Mouse (Mus musculus): Measurements from ENCODE around the gene Babam2. TPM values are rescaled to one million over a fixed set of nuclear protein-coding genes. Genes with fewer than 3 reads are reported as not detected.

Babam2 gene
- polyA plus RNA-seq, 1 experiment, result 77.2 TPM

DNA sequence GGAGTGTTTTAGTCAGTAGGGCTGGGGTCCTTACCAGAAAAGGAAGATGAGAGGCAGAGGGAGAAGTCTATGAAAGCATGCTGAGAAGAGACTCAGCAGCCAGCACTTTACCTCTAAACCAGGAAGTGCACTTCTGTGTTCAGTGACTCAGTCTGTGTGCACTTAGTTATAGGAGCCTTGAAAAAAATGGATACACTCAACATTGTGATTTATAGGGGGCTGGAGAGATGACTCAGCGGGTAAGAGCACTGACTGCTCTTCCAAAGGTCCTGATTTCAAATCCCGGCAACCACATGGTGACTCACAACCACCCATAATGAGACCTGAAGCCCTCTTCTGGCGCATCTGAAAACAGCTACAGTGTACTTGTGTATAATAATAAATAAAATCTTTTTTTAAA is 238.5 kb downstream of the Babam2 start:
- H3K79me2 ChIP-seq (ENCODE audit: control insufficient read depth, insufficient read depth), result no peaks in the 10 kb centered on the region
- TF ChIP-seq MAX (IDR thresholded peaks at IDR 0.05; ENCODE audit: low read depth), result no peak
- H3K36me3 ChIP-seq (ENCODE audit: control insufficient read depth, insufficient read depth), result no peaks in the 10 kb centered on the region
- H3ac ChIP-seq (ENCODE audit: control insufficient read depth, insufficient read length), result no peak overlapping the region
- no peak overlapping the region for H3K4me3 ChIP-seq
- peak overlapping the region; percentile 42 for H3K4me2 ChIP-seq (ENCODE audit: low read depth)
- no peaks in the 10 kb centered on the region for H3K27me3 ChIP-seq (ENCODE audit: control insufficient read depth, insufficient read depth, insufficient read length)

GRCm38 (mm10) chr5:31936523-31936922 is 239.0 kb downstream of the Babam2 start:
- H3K4me3 ChIP-seq, result no peak overlapping the region
- H3ac ChIP-seq (ENCODE audit: control insufficient read depth, insufficient read length), result no peak overlapping the region
- H3K27me3 ChIP-seq (ENCODE audit: control insufficient read depth, insufficient read depth, insufficient read length), result no peaks in the 10 kb centered on the region
- no peaks in the 10 kb centered on the region for H3K79me2 ChIP-seq (ENCODE audit: control insufficient read depth, insufficient read depth)
- no peak for TF ChIP-seq MYOD1 (IDR thresholded peaks at IDR 0.05; ENCODE audit: control insufficient read depth in 1 of 3, insufficient read length in 2 of 3, low read depth in 2 of 3)
- TF ChIP-seq MAX (IDR thresholded peaks at IDR 0.05; ENCODE audit: low read depth), result no peak
- no peak for TF ChIP-seq USF1 (IDR thresholded peaks at IDR 0.05; ENCODE audit: low read depth)
- TF ChIP-seq REST (IDR thresholded peaks at IDR 0.05; ENCODE audit: insufficient read depth, insufficient read length), result no peak
- TF ChIP-seq POLR2A (IDR thresholded peaks at IDR 0.05; ENCODE audit: insufficient read length, low read depth), result no peak
- no peak for TF ChIP-seq CEBPB (IDR thresholded peaks at IDR 0.05; ENCODE audit: insufficient read depth, poor library complexity, severe bottlenecking)
- H3K36me3 ChIP-seq (ENCODE audit: control insufficient read depth, insufficient read depth), result no peaks in the 10 kb centered on the region
- no peak overlapping the region for H3K4me2 ChIP-seq (ENCODE audit: low read depth)

DNA sequence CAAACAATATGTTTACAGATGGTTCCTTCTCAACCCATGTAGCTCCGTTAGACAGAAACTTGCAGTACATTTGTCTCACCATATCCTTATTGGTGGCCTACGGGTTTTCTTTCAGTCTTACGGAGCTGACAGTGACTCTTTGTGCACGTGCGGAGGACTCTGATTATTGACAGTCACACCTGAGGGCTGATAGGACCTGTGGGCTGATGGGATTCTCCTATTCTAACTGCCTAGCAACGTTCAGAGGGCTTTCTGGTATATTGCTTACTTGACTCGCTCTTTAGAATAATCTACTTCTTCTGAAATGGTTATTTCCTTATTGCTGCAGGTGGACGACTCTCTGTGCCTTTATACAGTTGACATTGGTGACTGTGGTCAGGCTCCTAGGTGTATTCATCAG is 243.4 kb downstream of the Babam2 start:
- H3K27me3 ChIP-seq (ENCODE audit: control insufficient read depth, insufficient read depth, insufficient read length), result no peaks in the 10 kb centered on the region
- no peak overlapping the region for H3K4me3 ChIP-seq
- no peaks in the 10 kb centered on the region for H3K36me3 ChIP-seq (ENCODE audit: control insufficient read depth, insufficient read depth)
- H3K79me2 ChIP-seq (ENCODE audit: control insufficient read depth, insufficient read depth), result no peaks in the 10 kb centered on the region
- no peak for TF ChIP-seq MYOD1 (IDR thresholded peaks at IDR 0.05; ENCODE audit: control insufficient read depth in 1 of 3, insufficient read length in 2 of 3, low read depth in 2 of 3)
- TF ChIP-seq REST (IDR thresholded peaks at IDR 0.05; ENCODE audit: insufficient read depth, insufficient read length), result no peak
- no peak for TF ChIP-seq POLR2AphosphoS2 (IDR thresholded peaks at IDR 0.05; ENCODE audit: insufficient read length, low read depth)
- no peak for TF ChIP-seq TCF12 (IDR thresholded peaks at IDR 0.05; ENCODE audit: insufficient read depth, poor library complexity, severe bottlenecking)
- no peak for TF ChIP-seq SRF (IDR thresholded peaks at IDR 0.05; ENCODE audit: control insufficient read depth, insufficient read length, low read depth)
- TF ChIP-seq MYOG (IDR thresholded peaks at IDR 0.05; ENCODE audit: control insufficient read depth in 1 of 3, insufficient read depth in 1 of 3, insufficient read length in 2 of 3, low read depth in 2 of 3), result no peak
- TF ChIP-seq E2F4 (IDR thresholded peaks at IDR 0.05; ENCODE audit: insufficient read depth), result no peak
- no peak for TF ChIP-seq CEBPB (IDR thresholded peaks at IDR 0.05; ENCODE audit: insufficient read depth, poor library complexity, severe bottlenecking)
- TF ChIP-seq MAX (IDR thresholded peaks at IDR 0.05; ENCODE audit: low read depth), result no peak
- no peak overlapping the region for H3K4me2 ChIP-seq (ENCODE audit: low read depth)
- H3ac ChIP-seq (ENCODE audit: control insufficient read depth, insufficient read length), result no peak overlapping the region

- H3K4me3 ChIP-seq, result no peak overlapping the region
- H3ac ChIP-seq (ENCODE audit: control insufficient read depth, insufficient read length), result no peak overlapping the region
- H3K4me2 ChIP-seq (ENCODE audit: low read depth), result no peak overlapping the region
- no peaks in the 10 kb centered on the region for H3K36me3 ChIP-seq (ENCODE audit: control insufficient read depth, insufficient read depth)
- H3K79me2 ChIP-seq (ENCODE audit: control insufficient read depth, insufficient read depth), result no peaks in the 10 kb centered on the region
- no peak for TF ChIP-seq CEBPB (IDR thresholded peaks at IDR 0.05; ENCODE audit: insufficient read depth, poor library complexity, severe bottlenecking)
- TF ChIP-seq POLR2A (IDR thresholded peaks at IDR 0.05; ENCODE audit: insufficient read length, low read depth), result no peak
- TF ChIP-seq TCF3 (IDR thresholded peaks at IDR 0.05; ENCODE audit: insufficient read length, low read depth), result no peak
- no peak for TF ChIP-seq USF1 (IDR thresholded peaks at IDR 0.05; ENCODE audit: low read depth)
- peak in 2 of 3 experiments; percentile 51 to 67 for TF ChIP-seq MYOD1 (IDR thresholded peaks at IDR 0.05; ENCODE audit: control insufficient read depth in 1 of 3, insufficient read length in 2 of 3, low read depth in 2 of 3)
- no peak for TF ChIP-seq POLR2AphosphoS2 (IDR thresholded peaks at IDR 0.05; ENCODE audit: insufficient read length, low read depth)
- no peak for TF ChIP-seq E2F4 (IDR thresholded peaks at IDR 0.05; ENCODE audit: insufficient read depth)
- TF ChIP-seq REST (IDR thresholded peaks at IDR 0.05; ENCODE audit: insufficient read depth, insufficient read length), result no peak
- TF ChIP-seq MAX (IDR thresholded peaks at IDR 0.05; ENCODE audit: low read depth), result no peak
- no peak for TF ChIP-seq TCF12 (IDR thresholded peaks at IDR 0.05; ENCODE audit: insufficient read depth, poor library complexity, severe bottlenecking)
- no peak for TF ChIP-seq SRF (IDR thresholded peaks at IDR 0.05; ENCODE audit: control insufficient read depth, insufficient read length, low read depth)
- TF ChIP-seq MYOG (IDR thresholded peaks at IDR 0.05; ENCODE audit: control insufficient read depth in 1 of 3, insufficient read depth in 1 of 3, insufficient read length in 2 of 3, low read depth in 2 of 3), result peak in 1 of 3 experiments; percentile 28
- H3K27me3 ChIP-seq (ENCODE audit: control insufficient read depth, insufficient read depth, insufficient read length), result no peaks in the 10 kb centered on the region
These were observed 249.7 kb downstream of the Babam2 start for GRCm38 (mm10) chr5:31947185-31947584.

GRCm38 (mm10) chr5:31949389-31949788 is 251.9 kb downstream of the Babam2 start:
- Histone ChIP-seq H3K4me2 (ENCODE audit: low read depth) (no peak overlapping the region), H3K27me3 (ENCODE audit: control insufficient read depth, insufficient read depth, insufficient read length) (no peaks in the 10 kb centered on the region), H3K36me3 (ENCODE audit: control insufficient read depth, insufficient read depth) (no peaks in the 10 kb centered on the region), H3K4me3 (no peak overlapping the region), H3ac (ENCODE audit: control insufficient read depth, insufficient read length) (no peak overlapping the region), H3K79me2 (ENCODE audit: control insufficient read depth, insufficient read depth) (no peaks in the 10 kb centered on the region)
- no peak for TF ChIP-seq E2F4 (IDR thresholded peaks at IDR 0.05; ENCODE audit: insufficient read depth)
- peak; percentile 84; the same call in 1 of the 2 replicates for TF ChIP-seq CEBPB (IDR thresholded peaks at IDR 0.05; ENCODE audit: insufficient read depth, poor library complexity, severe bottlenecking)
- TF ChIP-seq POLR2A (IDR thresholded peaks at IDR 0.05; ENCODE audit: insufficient read length, low read depth), result no peak
- no peak for TF ChIP-seq TCF12 (IDR thresholded peaks at IDR 0.05; ENCODE audit: insufficient read depth, poor library complexity, severe bottlenecking)
- no peak for TF ChIP-seq MAX (IDR thresholded peaks at IDR 0.05; ENCODE audit: low read depth)
- TF ChIP-seq USF1 (IDR thresholded peaks at IDR 0.05; ENCODE audit: low read depth), result no peak
- TF ChIP-seq REST (IDR thresholded peaks at IDR 0.05; ENCODE audit: insufficient read depth, insufficient read length), result no peak
- peak in 1 of 3 experiments; percentile 24 for TF ChIP-seq MYOD1 (IDR thresholded peaks at IDR 0.05; ENCODE audit: control insufficient read depth in 1 of 3, insufficient read length in 2 of 3, low read depth in 2 of 3)
- no peak for TF ChIP-seq SRF (IDR thresholded peaks at IDR 0.05; ENCODE audit: control insufficient read depth, insufficient read length, low read depth)
- TF ChIP-seq POLR2AphosphoS2 (IDR thresholded peaks at IDR 0.05; ENCODE audit: insufficient read length, low read depth), result no peak
- no peak for TF ChIP-seq TCF3 (IDR thresholded peaks at IDR 0.05; ENCODE audit: insufficient read length, low read depth)
